Mouse (Mus musculus) heart, postnatal 25 days (tissue): ENCODE measurements around the gene Cpsf4. TPM values are rescaled to one million over a fixed set of nuclear protein-coding genes. Genes with fewer than 3 reads are reported as not detected.
"Not testable (repeated sequence)": the region's sequence is repeated elsewhere in the genome, so short reads cannot be mapped to it uniquely, and the experiment has no call there.

Source experiments
- DNase-seq: peaks from one replicate; pipeline ENCODE4 v3.0.0; 2022; ENCODE audit warnings: low spot score
- intact Hi-C: fragments of 180-260 bp; cut with DNase I; formaldehyde crosslinking; loops from one replicate; pipeline ENCODE4 v1.15.1; 2025
- total RNA-seq, 2 experiments: library from RNA; stranded (reverse); gene quantifications; 2 replicates each; pipeline ENCODE4 v1.2.3; 2021

Cpsf4 gene
- 10 to 100 TPM in 1 of 2 experiments, 1 to 10 TPM in 1; 9.6 to 11.1 TPM for total RNA-seq

DNA sequence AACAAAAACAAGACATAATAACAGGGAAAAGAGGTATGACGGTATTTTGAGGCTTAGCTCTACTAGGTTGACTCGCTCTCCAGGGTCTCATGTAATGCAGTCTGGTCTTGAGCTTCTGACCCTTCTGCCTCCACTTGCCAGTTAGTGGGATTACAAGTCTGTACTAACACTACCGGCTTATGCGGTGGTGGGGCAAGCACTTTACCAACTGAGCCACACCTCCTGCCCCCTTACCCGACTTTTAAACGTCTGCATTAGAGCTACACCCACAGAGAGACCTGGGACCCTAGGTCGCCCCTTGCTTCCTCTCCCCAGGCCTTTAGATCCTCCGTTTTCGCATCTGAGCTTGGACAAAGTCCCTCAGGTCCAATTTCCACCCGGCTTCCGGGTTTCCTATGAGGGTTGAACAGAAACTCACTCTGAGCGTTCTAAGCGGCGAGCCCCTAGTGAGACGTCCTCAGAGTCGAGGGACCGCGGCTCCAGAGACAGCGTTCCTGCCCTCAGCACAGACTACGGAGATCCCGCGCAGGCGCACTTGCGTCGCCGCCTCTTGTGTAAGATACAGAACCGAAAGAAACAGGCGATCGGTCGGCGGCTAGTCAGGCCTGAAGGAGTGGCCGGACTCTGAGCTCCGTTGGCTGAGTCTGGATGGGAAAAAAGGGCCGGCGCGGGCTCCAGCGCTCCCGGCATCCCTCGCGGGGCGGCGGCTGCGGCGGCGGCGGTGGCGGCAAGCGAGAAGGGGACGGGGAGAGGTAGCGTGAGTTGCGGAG lies at the start of gene Cpsf4, which contains the start of gene Ptcd1:
TSS of gene Cpsf4 (plus strand) at position 678 of the 770 bp plus-strand sequence.
TSS of gene Ptcd1 (minus strand) at position 573 of the 770 bp plus-strand sequence.
- intact Hi-C loops: loop anchor here (2.0 kb wide), 2 partner anchors 24 to 26 kb away; partner anchors contain the start of genes Bud31 and Pdap1
- DNase-seq: peak; percentile 97

DNA sequence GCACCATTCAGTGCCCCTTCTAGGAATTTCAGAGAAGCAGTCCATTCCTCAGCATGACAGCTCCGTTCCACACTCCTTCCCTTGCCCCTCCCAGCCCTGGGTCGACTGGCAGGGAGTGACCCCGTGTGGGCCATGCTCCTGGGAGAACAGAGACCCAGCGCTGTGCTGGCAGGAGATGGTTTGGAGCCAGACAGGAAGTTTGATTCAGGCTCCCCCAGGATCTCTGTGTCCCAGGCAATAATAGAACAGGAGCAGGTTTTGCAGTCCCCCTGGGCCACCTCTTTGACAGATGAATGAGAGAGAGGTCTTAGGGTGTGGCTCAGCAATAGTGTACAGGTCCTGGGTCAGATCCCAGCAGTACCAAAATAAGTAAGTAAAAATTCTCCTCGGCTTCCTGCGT lies 49.0 kb upstream of the Cpsf4 start:
- DNase-seq: no peak
- intact Hi-C loops: loop anchor here (2.0 kb wide), 1 partner anchor 21 kb away; no protein-coding TSS in a partner anchor

DNA sequence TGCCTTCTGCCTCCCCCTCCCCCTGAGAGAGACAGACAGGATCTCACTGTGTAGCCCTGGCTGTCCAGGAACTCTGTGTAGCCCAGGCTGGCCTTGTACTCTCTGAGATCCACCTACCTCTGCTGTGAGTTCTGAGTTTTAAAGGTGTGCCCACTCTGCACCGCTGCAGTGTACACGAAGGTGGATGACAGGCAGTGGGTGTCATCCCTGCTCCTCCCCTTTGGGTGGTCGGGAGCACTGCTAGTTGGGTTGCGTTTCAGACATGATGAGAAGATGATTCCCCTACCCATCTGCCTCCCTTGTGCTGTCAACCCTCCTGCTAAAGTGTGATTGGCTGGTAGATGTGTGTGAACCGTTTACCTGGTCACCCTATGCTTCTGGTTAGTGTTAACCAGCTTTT lies 48.6 kb upstream of the Cpsf4 start:
- intact Hi-C loops: loop anchor here (2.0 kb wide), 1 partner anchor 20 kb away; no protein-coding TSS in a partner anchor
- DNase-seq: no peak

DNA sequence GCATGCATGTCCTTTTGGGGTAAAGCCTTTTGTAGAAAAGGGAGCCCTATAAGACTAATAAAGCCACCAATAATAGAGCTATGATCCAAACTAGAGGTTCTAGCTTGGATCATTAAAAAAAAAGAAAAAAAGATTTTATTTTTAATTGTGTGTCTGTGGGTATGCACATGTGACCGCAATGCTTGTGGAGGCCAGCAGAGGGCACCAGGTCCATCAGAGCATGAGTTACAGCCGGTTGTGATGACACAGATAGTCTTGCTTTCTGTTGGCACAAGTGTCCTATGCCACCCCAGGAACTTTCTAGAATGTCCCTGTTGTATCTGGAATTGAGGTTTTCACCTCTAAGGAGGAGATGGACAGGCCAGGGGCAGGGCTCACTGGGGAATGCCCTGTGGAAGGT lies 47.6 kb upstream of the Cpsf4 start:
- intact Hi-C loops: loop anchor here (2.0 kb wide), 1 partner anchor 19 kb away; no protein-coding TSS in a partner anchor

DNA sequence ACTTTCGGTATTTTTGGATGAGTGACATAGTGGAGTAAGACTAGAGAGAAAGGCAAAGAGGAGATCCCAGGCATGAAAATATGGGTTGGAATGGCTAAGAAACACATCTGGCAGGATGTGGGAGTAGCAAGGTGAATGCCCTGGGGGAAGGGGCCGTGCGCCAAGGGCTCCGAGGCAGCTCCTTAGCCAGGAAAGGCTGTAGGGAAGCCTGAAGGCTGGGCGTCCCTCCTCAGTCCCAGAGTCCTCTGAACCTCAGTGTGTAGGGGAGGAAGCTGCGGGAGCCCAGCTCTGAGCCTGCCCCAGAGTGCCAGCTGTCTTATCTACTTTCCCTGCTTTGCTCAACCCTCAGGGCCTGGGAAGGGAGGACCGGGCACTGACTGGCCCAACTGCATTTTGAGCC lies 46.1 kb upstream of the Cpsf4 start:
- DNase-seq: no peak
- intact Hi-C loops: no loop called here

More for the DNA sequence above, 47.6 kb upstream of the Cpsf4 start:
- no peak for DNase-seq

DNA sequence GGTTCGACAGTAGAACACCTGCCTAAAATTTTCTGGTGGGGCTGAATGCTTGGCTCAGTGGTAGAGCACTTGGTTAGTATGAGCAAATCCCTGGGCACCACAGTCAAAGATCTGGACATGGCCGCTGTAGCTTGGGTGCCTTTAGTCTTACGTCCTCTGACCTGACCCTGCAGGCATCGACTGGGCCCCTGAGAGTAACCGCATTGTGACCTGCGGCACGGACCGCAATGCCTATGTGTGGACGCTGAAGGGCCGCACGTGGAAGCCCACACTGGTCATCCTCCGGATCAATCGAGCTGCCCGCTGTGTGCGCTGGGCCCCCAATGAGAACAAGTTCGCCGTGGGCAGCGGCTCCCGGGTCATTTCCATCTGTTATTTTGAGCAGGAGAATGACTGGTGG lies 43.6 kb upstream of the Cpsf4 start:
- DNase-seq: no peak
- intact Hi-C loops: no loop called here

DNA sequence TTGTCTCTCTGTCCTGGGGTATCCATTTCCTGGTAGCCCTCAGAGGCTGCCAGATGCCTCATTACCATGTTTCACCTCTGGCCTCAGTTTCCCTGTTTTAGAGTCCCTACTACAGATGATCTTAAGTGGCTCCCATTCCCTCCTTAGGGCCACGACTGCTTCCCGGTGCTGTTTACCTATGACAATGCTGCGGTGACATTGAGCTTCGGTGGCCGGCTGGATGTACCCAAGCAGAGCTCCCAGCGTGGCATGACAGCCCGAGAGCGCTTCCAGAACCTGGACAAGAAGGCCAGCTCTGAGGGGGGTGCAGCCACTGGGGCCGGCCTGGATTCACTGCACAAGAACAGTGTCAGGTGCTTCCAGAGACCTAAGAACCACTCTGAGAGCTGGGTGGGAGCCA lies 40.4 kb upstream of the Cpsf4 start:
- intact Hi-C loops: no loop called here
- DNase-seq: no peak

DNA sequence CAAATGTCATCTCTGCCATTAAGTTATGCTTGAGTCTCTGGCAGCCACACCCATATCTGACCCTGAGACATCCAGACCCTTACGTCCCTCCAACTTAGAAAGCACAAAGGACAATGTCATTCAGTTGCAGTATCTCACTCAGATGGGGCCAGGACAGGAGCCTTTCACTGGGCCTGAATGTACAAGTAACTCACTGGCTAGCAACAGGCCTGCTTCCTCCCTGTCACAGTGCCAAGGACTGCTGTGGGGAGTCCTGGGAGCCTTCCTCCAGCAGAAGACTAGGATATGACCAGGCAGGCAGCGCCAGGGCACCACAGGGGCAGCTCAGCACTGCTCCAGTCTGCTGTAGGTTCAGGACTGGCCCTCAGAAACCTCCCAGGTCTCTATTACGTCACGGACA lies 37.9 kb upstream of the Cpsf4 start:
- no peak for DNase-seq
- intact Hi-C loops: no loop called here

DNA sequence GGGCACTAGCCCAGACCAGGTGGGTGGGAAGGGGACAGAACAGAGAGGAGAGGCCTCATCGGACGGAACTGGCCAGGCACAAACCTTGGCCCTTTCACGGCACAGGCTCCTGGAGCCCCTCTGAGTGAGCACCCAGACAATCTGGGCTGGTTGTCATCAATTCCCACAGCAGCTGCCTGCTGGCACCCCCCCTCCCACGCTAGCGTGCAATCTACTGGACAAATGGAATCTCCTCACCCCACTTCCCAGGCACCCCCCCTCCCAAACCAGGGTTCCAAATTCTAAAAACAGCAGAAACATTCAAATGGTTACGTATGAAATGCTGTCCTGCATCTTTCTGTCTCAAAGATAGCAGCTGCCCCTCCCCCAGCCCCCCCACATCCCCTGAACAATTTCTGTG lies 37.2 kb upstream of the Cpsf4 start:
- intact Hi-C loops, DNase-seq: not testable (repeated sequence)

DNA sequence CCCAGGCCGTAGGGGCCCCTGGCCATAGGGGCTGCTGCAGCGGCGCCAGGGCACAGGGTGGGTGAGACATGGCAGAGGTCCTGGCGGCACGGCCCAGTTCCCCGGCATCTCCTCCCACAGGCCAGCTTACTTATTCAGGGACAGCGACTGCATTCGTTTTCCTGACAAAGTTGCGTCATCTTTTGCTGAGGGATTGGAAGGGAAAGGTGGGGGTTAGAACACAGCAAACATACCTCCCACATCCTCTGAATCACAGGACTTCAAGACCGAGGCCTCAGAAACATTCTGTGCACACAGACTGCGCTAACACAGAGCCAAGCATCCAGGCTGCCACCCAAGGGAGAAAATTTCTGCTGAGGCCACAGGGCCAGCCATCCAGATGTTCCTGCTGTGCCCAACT lies 36.8 kb upstream of the Cpsf4 start:
- intact Hi-C loops: no loop called here
- no peak for DNase-seq

DNA sequence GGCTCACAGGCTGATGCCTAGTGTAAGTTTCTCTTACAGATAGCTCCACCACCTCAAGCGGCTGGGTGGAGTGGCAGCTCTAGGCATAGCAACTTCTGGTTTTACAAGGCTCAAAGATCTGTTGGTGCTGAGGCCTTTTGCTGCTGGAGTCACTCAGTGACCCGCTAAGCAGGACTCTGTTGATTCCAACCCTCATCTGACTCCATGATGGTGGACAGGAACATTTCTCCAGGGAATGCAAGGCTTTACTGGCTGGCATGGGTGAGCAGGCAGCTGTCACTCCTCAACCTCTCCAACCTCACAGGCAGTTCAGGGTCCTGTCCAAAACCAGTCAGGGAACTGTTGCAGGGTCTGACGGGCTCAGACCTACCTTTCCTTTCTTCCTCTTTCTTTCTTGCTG lies 36.0 kb upstream of the Cpsf4 start:
- intact Hi-C loops: no loop called here

DNA sequence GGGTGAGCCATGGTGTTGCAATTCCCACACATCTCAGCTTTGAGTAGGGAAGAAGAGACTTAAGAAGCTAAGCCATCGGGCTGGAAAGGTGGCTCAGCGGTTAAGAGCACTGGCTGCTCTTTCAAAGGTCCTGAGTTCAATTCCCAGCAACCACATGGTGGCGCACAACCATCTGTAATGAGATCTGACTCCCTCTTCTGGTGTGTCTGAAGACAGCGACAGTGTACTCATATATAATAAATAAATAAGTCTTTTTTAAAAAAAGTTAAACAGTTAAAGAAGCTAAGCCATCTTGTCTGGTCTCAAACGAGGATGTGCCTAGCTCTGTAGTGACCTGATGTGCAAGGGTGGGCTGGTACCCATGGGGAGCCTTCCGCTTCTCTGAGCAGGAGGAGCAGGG lies 33.7 kb upstream of the Cpsf4 start:
- intact Hi-C loops, DNase-seq: not testable (repeated sequence)

More for the DNA sequence above, 36.0 kb upstream of the Cpsf4 start:
- no peak for DNase-seq

DNA sequence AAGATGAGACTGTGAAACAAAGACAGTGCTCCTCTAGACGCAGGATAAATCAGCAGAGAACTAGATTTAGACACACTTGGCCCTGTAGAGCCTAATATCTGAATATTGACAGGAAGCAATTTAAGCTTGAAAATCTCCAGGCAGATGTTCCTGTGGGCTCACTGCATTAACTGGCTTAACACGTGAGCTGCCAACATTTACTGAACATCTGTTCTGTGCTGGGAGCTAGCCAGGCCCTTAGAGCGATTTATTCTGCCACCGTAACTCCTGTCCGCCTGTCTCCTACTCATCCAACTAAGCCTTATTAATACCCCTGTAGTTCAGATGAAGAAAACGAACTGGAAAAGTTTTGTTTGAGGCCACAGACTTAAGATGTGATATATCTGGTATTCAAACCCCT lies 28.2 kb upstream of the Cpsf4 start:
- intact Hi-C loops: loop anchor here (1.0 to 2.0 kb wide), 2 partner anchors 20 to 55 kb away; partner anchors contain the start of gene Kpna7

DNA sequence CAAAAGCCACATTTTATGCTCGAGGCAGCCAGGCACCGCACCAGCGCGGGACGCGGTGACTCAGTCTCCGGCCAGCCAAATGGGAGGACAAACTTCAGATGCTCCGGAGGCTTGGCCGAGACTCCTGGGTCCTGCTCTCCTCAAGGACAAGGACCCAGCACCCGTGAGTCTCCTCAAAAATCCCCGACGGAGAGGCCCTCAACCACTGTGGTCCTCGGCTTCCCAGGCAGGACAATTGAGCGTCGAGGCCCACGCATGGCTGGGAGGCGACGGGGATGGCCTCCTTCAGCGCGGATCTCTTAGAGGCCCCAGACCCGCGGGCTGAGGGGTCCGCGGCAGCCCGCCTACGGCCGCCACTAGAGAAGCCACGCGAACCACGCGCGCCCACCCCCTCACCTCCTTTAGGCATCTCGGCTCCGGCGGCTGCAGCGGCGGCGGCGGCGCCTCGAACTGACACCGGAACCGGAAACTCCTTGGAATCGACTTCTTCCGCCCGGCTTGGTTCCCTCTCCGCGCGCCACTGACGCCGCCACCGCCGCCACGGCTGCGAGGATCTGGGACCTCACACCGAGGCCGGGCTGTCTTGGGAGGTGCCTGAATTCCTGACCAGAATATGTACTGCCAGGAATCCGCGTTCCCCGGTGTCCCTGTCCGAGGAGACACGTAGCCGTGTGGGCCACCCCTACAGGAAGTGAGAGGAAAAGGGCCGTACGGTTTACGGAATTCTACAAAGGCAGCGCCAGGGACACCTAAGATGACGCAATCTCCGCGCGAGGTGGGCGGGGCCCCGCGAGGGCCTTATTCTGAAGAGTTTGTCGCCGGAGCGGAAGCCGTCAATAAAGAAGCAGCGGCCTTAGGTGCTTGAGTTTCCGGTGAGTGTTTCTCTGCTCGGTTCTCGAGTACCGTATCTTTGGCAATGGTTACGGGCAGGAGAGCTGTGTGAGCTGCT lies 27.2 kb upstream of the Cpsf4 start, which contains the start of the genes Pdap1 and Bud31:
TSS of gene Pdap1 (minus strand) at position 668 of the 949 bp plus-strand sequence.
TSS of gene Bud31 (plus strand) at position 792 of the 949 bp plus-strand sequence.
- peak; percentile 90 for DNase-seq
- intact Hi-C loops: loop anchor here (2.0 kb wide), 2 partner anchors 21 to 27 kb away; partner anchors contain the start of genes Cpsf4 and Ptcd1

More for the DNA sequence above, 28.2 kb upstream of the Cpsf4 start:
- no peak for DNase-seq

DNA sequence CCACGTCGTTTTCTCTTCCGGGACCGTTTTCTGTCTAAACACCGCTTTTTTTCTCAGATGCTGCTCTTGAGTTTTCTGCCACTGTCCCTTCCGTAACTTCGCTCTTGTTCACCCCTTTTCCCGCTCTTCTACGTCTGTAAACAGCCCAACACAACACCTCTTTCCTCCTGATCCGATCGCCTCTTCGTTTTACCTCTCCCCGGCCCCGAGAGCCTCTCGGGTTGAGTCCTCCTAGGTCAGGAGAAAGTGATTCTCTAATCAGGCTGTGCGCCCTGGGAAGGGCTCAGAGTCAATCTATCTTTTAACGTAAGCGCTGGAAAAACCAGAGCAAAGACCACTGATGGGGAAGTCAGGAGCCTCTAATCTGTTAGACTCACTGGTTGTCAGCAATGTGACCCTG lies 26.4 kb upstream of the Cpsf4 start:
- no peak for DNase-seq
- intact Hi-C loops: loop anchor here (2.0 kb wide), 1 partner anchor 26 kb away; the partner anchor contains the start of genes Cpsf4 and Ptcd1

DNA sequence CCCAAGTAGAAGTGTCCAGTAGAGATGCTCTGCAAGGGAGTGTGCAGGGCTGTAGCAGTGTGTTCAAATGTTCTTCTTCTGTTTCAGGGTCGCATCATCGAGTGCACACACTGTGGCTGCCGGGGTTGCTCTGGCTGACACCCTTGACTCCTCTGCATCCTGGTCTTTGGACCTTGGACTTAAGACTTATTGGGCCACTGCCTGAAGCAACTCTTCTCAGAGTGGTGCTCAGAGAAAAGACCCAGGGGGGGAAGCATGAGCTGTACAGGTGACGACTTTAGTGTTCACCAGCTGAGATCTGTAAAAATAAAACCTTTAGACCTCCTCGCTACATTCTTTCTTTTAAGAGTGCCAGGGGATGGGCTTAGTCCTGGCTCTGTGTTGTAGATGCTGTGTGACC lies 19.3 kb upstream of the Cpsf4 start:
- intact Hi-C loops: no loop called here
- DNase-seq: no peak

DNA sequence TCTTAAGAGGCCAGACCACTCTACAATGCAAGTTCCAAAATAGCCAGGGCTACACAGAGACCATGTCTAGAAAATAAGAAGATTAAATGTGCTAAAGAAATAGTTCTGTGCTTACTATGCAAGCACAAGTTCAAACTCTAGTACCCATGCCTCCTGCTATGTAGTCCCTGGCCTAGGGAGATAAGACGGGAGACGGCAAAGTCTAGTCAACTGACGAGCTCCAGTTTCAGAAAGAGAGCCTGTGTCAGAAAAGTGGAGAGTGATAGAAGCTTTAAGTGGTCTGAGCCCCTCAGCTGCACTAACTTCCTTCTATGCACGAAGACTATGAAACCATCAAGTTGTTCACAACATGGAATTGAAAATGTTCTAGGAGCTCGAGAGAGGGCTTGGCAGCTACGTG lies 17.7 kb upstream of the Cpsf4 start:
- intact Hi-C loops: no loop called here
- DNase-seq: no peak

DNA sequence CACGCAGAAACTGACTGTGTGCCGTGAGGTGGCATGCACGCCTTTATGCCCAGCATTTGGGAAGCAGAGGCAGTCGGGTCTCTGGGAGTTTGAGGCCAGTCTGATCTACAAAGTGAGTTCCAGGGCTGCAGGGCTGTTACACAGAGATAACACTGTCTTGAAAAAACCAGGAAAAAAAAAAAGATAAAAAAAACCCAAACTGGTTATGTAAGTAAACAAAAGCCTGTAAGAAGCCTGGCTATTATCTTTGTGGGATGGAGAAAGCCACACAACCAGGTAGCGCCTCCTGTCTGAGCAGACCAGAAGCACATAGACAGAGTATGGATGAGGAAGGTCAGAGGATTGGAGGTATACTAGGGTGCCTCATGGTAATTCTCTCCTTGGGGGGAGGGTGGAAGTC lies 14.3 kb upstream of the Cpsf4 start:
- DNase-seq: no peak
- intact Hi-C loops: no loop called here

DNA sequence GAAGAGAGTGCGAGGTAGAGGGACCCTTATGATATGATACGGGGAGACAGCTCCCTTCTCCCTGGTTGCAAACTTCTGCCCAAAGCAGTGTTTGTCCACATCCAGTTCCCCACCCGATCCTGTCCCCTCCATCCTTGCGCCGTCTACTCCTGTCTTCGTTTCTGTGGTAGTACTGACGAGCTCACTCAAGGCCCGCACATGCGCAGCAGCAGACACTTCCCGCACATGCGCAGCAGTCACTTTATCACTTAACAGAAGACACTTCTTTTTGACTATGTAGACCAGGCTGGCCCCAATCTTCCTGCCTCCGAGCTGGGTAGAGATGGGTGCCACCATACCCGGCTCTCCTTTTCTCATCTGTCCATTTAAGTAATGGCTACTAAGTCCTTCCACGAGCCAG lies 5.7 kb upstream of the Cpsf4 start:
- intact Hi-C loops: no loop called here
- no peak for DNase-seq

DNA sequence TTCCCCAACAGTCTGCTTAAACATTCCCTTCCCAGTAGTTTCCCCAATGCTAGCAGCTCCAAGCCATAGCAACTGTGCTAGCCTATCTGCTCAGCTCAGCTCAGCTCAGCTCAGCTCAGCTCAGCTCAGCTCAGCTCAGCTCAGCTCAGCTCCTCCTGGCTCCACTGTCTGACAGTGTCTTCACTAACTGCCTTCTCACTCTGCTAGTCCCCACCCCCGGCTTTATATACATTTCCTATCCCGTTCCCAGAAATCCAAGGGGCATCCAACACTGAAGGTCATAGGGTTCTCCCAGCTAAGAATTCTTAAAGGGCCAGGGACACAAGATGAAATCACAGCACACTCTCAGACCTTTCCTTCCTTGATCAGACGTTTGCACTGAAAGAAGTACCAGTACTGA lies 2.3 kb upstream of the Cpsf4 start:
- intact Hi-C loops: no loop called here
- DNase-seq: no peak
